Mouse (Mus musculus) ovary, adult 18-20 months (tissue): ENCODE results near the gene Txndc2.

Source experiments
- DNase-seq: peaks from one replicate; pipeline ENCODE4 v3.0.0; 2022; ENCODE audit warnings: low spot score, mixed read lengths

Gene Txndc2

GRCm38 (mm10) chr17:65641734-65642218 lies at the start of gene Txndc2:
Gene Txndc2 (minus strand): TSS chr17:65642168.
- DNase-seq = no peak

- no peak for DNase-seq
Observed at GRCm38 (mm10) chr17:65683731-65684130, 41.8 kb upstream of the Txndc2 start.

GRCm38 (mm10) chr17:65683316-65683715 lies 41.3 kb upstream of the Txndc2 start:
- no peak for DNase-seq

- DNase-seq = no peak
Observed at GRCm38 (mm10) chr17:65682071-65682680, 40.2 kb upstream of the Txndc2 start.

GRCm38 (mm10) chr17:65681516-65681915 lies 39.5 kb upstream of the Txndc2 start:
- no peak for DNase-seq

GRCm38 (mm10) chr17:65680801-65681412 lies 38.9 kb upstream of the Txndc2 start:
- DNase-seq = no peak

GRCm38 (mm10) chr17:65679806-65680446 lies 38.0 kb upstream of the Txndc2 start:
- no peak for DNase-seq

GRCm38 (mm10) chr17:65677742-65678141 lies 35.8 kb upstream of the Txndc2 start:
- DNase-seq = no peak

GRCm38 (mm10) chr17:65676536-65676935 lies 34.6 kb upstream of the Txndc2 start:
- DNase-seq = no peak

GRCm38 (mm10) chr17:65675985-65676384 lies 34.0 kb upstream of the Txndc2 start:
- no peak for DNase-seq

- peak; percentile 74 for DNase-seq
Observed at GRCm38 (mm10) chr17:65674710-65675171, 32.8 kb upstream of the Txndc2 start.

GRCm38 (mm10) chr17:65672926-65673325 lies 31.0 kb upstream of the Txndc2 start:
- DNase-seq = no peak

- no peak for DNase-seq
Observed at GRCm38 (mm10) chr17:65669061-65669460, 27.1 kb upstream of the Txndc2 start.

GRCm38 (mm10) chr17:65667792-65668191 lies 25.8 kb upstream of the Txndc2 start:
- DNase-seq = no peak

- no peak for DNase-seq
Observed at GRCm38 (mm10) chr17:65666388-65667161, 24.6 kb upstream of the Txndc2 start.

GRCm38 (mm10) chr17:65665786-65666387 lies 23.9 kb upstream of the Txndc2 start:
- no peak for DNase-seq

GRCm38 (mm10) chr17:65663329-65664078 lies 21.5 kb upstream of the Txndc2 start:
- no peak for DNase-seq

- DNase-seq = no peak
Observed at GRCm38 (mm10) chr17:65662662-65663061, 20.7 kb upstream of the Txndc2 start.

- no peak for DNase-seq
Observed at GRCm38 (mm10) chr17:65658416-65658815, 16.4 kb upstream of the Txndc2 start.

GRCm38 (mm10) chr17:65657958-65658357 lies 16.0 kb upstream of the Txndc2 start:
- no peak for DNase-seq

GRCm38 (mm10) chr17:65656731-65657130 lies 14.8 kb upstream of the Txndc2 start:
- DNase-seq = no peak
